Comparison of ENCODE assay signal across 23 mouse cellular contexts in genomic region chr10:39562383-39562782, GRCm38 (mm10). TPM values are rescaled to one million over a fixed set of nuclear protein-coding genes. Genes with fewer than 3 reads are reported as not detected.
DNase-seq lines count a peak whose midpoint lies in the region; ATAC-seq and TF ChIP-seq lines count a peak whose summit lies in the region.
"Had no signal": no experiment of that assay in that cellular context is flagged by ENCODE, and none has a peak within 500 bp of the region (broad histone marks: within the 10 kb centered on the region; RNA-seq: fewer than 3 reads in every experiment).

No protein-coding gene starts in this region.

- ATAC-seq in forebrain, postnatal 0 days = 0 out of 2 replicates have a peak, but pooled peaks have one; percentile 6
- no peak for ATAC-seq in forebrain, embryonic 11.5 days (replicated peaks; ENCODE audit: low FRiP score)
- 0 out of 2 replicates have a peak, but pooled peaks have one; percentile 15 for ATAC-seq in kidney, embryonic 16.5 days (ENCODE audit: low FRiP score, low TSS enrichment)
- 0 out of 2 replicates have a peak, but pooled peaks have one; percentile 22 for ATAC-seq in common myeloid progenitor, adult 5-6 weeks (replicated peaks; ENCODE audit: low read depth, poor library complexity, severe bottlenecking)
- ATAC-seq in intestine, embryonic 15.5 days = no peak
- ATAC-seq: forebrain, embryonic 15.5 days had no signal

- H3K27ac ChIP-seq in forebrain, postnatal 0 days (ENCODE audit: low read depth, low read length) = no peak overlapping the region
- H3K27ac ChIP-seq in forebrain, embryonic 11.5 days (ENCODE audit: low read depth, low read length) = no peak overlapping the region
- 0 out of 2 replicates have a peak overlapping the region, but pooled peaks have one; percentile 21 for H3K27ac ChIP-seq in kidney, embryonic 16.5 days (ENCODE audit: low read length)
- H3K27ac ChIP-seq in kidney, adult 2 months (ENCODE audit: insufficient read depth, low read depth, low read length) = no peak overlapping the region
- peak overlapping the region; percentile 29 for H3K27ac ChIP-seq in intestine, embryonic 15.5 days
- H3K27ac ChIP-seq: embryonic facial prominence, embryonic 15.5 days; forebrain, embryonic 15.5 days; left cerebral cortex, adult 2 months had no signal

- H3K4me2 ChIP-seq in forebrain, postnatal 0 days (ENCODE audit: low read depth) = no peak overlapping the region
- H3K4me2 ChIP-seq in forebrain, embryonic 11.5 days (ENCODE audit: low read depth, low read length, severe bottlenecking) = no peak overlapping the region
- no peak overlapping the region for H3K4me2 ChIP-seq in kidney, embryonic 16.5 days (replicated peaks; ENCODE audit: low read depth, low read length)
- H3K4me2 ChIP-seq in intestine, embryonic 15.5 days (replicated peaks) = no peak overlapping the region
- H3K4me2 ChIP-seq: embryonic facial prominence, embryonic 15.5 days; forebrain, embryonic 15.5 days; heart, embryonic 11.5 days; hindbrain, embryonic 15.5 days; liver, embryonic 11.5 days had no signal

- H3K27me3 ChIP-seq in forebrain, postnatal 0 days (ENCODE audit: insufficient read depth, low read length) = no peaks in the 10 kb centered on the region
- H3K27me3 ChIP-seq in forebrain, embryonic 11.5 days (ENCODE audit: control insufficient read depth, insufficient read depth, low read length) = no peaks in the 10 kb centered on the region
- H3K27me3 ChIP-seq in kidney, embryonic 16.5 days (ENCODE audit: insufficient read depth, low read length) = no peaks in the 10 kb centered on the region
- H3K27me3 ChIP-seq in kidney, adult 2 months (replicated peaks; ENCODE audit: control insufficient read depth, insufficient read depth, low read length) = no peaks in the 10 kb centered on the region
- H3K27me3 ChIP-seq in intestine, embryonic 15.5 days (replicated peaks) = no peaks in the 10 kb centered on the region
- H3K27me3 ChIP-seq: embryonic facial prominence, embryonic 15.5 days; forebrain, embryonic 15.5 days; hindbrain, embryonic 15.5 days had no signal

- no peak overlapping the region for H3K4me3 ChIP-seq in forebrain, postnatal 0 days (ENCODE audit: low read depth, low read length)
- H3K4me3 ChIP-seq in forebrain, embryonic 11.5 days (ENCODE audit: low read depth, low read length) = no peak overlapping the region
- no peak overlapping the region for H3K4me3 ChIP-seq in kidney, embryonic 16.5 days (ENCODE audit: low read length)
- no peak overlapping the region for H3K4me3 ChIP-seq in kidney, adult 2 months (ENCODE audit: insufficient read depth, low read depth, low read length)
- H3K4me3 ChIP-seq in intestine, embryonic 15.5 days (replicated peaks) = no peak overlapping the region
- H3K4me3 ChIP-seq: embryonic facial prominence, embryonic 15.5 days; forebrain, embryonic 15.5 days; hindbrain, embryonic 15.5 days; left cerebral cortex, adult 2 months; midbrain, embryonic 10.5 days had no signal

- no peak for TF ChIP-seq POLR2A in kidney, adult 2 months (IDR thresholded peaks at IDR 0.05; ENCODE audit: low read depth, low read length)

- TF ChIP-seq CTCF in forebrain, postnatal 0 days (IDR thresholded peaks at IDR 0.05; ENCODE audit: low read depth) = no peak
- TF ChIP-seq CTCF in kidney, adult 2 months (conservative IDR thresholded peaks at IDR 0.05; ENCODE audit: insufficient read depth, insufficient read length, low read depth, low read length) = no peak

- H3K9ac ChIP-seq in forebrain, postnatal 0 days = no peak overlapping the region
- no peak overlapping the region for H3K9ac ChIP-seq in forebrain, embryonic 11.5 days (ENCODE audit: low read length)
- H3K9ac ChIP-seq in kidney, embryonic 16.5 days (replicated peaks; ENCODE audit: low read length) = no peak overlapping the region
- H3K9ac ChIP-seq in intestine, embryonic 15.5 days = no peak overlapping the region
- H3K9ac ChIP-seq: embryonic facial prominence, embryonic 15.5 days; forebrain, embryonic 15.5 days; hindbrain, embryonic 15.5 days had no signal

- 68% methylated on average over 2 of the region's 2 CpGs for WGBS in forebrain, postnatal 0 days
- WGBS in forebrain, embryonic 11.5 days = 88% methylated on average over 2 of the region's 2 CpGs
- 77% methylated on average over 2 of the region's 2 CpGs for whole genome bisulfite sequencing in kidney, embryonic 16.5 days
- 78% methylated on average over 2 of the region's 2 CpGs for WGBS in kidney, adult 2 months
- 75% methylated on average over 2 of the region's 2 CpGs for WGBS in intestine, embryonic 15.5 days

- H3K4me1 ChIP-seq in forebrain, postnatal 0 days (ENCODE audit: insufficient read depth) = no peaks in the 10 kb centered on the region
- H3K4me1 ChIP-seq in forebrain, embryonic 11.5 days (replicated peaks; ENCODE audit: control insufficient read depth, insufficient read depth, low read length) = peaks cover 10% of the 10 kb centered on the region
- H3K4me1 ChIP-seq in kidney, embryonic 16.5 days (ENCODE audit: insufficient read depth, low read length) = peaks cover 64% of the 10 kb centered on the region
- peaks cover 4% of the 10 kb centered on the region; the same call in 1 of the 2 replicates for H3K4me1 ChIP-seq in kidney, adult 2 months (ENCODE audit: control insufficient read depth, insufficient read depth, low read length)
- H3K4me1 ChIP-seq in intestine, embryonic 15.5 days (replicated peaks) = peaks cover 22% of the 10 kb centered on the region

- H3K36me3 ChIP-seq in forebrain, postnatal 0 days (ENCODE audit: insufficient read depth) = peaks cover 26% of the 10 kb centered on the region
- no peaks in the 10 kb centered on the region for H3K36me3 ChIP-seq in forebrain, embryonic 11.5 days (ENCODE audit: control insufficient read depth, insufficient read depth, low read length)
- no peaks in the 10 kb centered on the region for H3K36me3 ChIP-seq in kidney, embryonic 16.5 days (ENCODE audit: insufficient read depth, low read length)
- H3K36me3 ChIP-seq in kidney, adult 2 months (ENCODE audit: control insufficient read depth, insufficient read depth, low read length) = no peaks in the 10 kb centered on the region
- H3K36me3 ChIP-seq in intestine, embryonic 15.5 days = no peaks in the 10 kb centered on the region
- H3K36me3 ChIP-seq: embryonic facial prominence, embryonic 15.5 days had no signal

- no peaks in the 10 kb centered on the region for H3K9me3 ChIP-seq in forebrain, postnatal 0 days (ENCODE audit: low read length)
- no peaks in the 10 kb centered on the region for H3K9me3 ChIP-seq in forebrain, embryonic 11.5 days (ENCODE audit: control insufficient read depth, low read length)
- no peaks in the 10 kb centered on the region for H3K9me3 ChIP-seq in kidney, embryonic 16.5 days (ENCODE audit: low read length)
- no peaks in the 10 kb centered on the region for H3K9me3 ChIP-seq in intestine, embryonic 15.5 days
- H3K9me3 ChIP-seq: embryonic facial prominence, embryonic 15.5 days; forebrain, embryonic 15.5 days; hindbrain, embryonic 15.5 days; midbrain, embryonic 10.5 days had no signal

- DNase-seq in forebrain, postnatal 0 days = no peak
- DNase-seq in forebrain, embryonic 11.5 days (ENCODE audit: low spot score) = no peak
- no peak for DNase-seq in kidney, adult 2 months
- no peak for DNase-seq in urinary bladder, postnatal 14 days (ENCODE audit: low spot score)
- DNase-seq: adrenal gland, postnatal 25 days; cerebellum, adult 9-11 months; gastrocnemius, postnatal 14 days; heart, adult 11 months; kidney, adult 18-20 months; layer of hippocampus, adult 9-11 months; lung, adult 18-20 months; lung, postnatal 10 days; thymus, postnatal 14 days had no signal

RNA-seq across cellular contexts. Expression of gene Traf3ip2, which starts 50.4 kb away (rescaled TPM):
- total RNA-seq in forebrain, postnatal 0 days (2014; rRNA removed) = 0.24 and 0.77 TPM in 2 replicates
- 4.8 and 6.0 TPM in 2 replicates for polyA plus RNA-seq in forebrain, postnatal 0 days (2015; fragmentation: Nextera tagmentation; extraction: Ambion mirVana)
- polyA plus RNA-seq in forebrain, embryonic 11.5 days (2014; fragmentation: Nextera tagmentation; extraction: Ambion mirVana) = 3.8 and 5.4 TPM in 2 replicates
- polyA plus RNA-seq in kidney, embryonic 16.5 days (2015; fragmentation: Nextera tagmentation; extraction: Ambion mirVana) = 18.4 and 18.9 TPM in 2 replicates
- polyA plus RNA-seq in kidney, adult 2 months (2012; rRNA removed) = 10.4 and 12.8 TPM in 2 replicates
- 3.8 and 4.0 TPM in 2 replicates for total RNA-seq in common myeloid progenitor, adult 5-6 weeks (2017)
- 25.8 and 29.4 TPM in 2 replicates for polyA plus RNA-seq in intestine, embryonic 15.5 days (2015; fragmentation: Nextera tagmentation; extraction: Ambion mirVana)

Comparison
In these comparisons a context has a peak if more than half of its experiments do, and no peak if none do; other contexts are left out.
1. ATAC-seq: peak in forebrain, postnatal 0 days (single experiment), kidney, embryonic 16.5 days (single experiment) and common myeloid progenitor, adult 5-6 weeks (single experiment); none in forebrain, embryonic 11.5 days (single experiment) and intestine, embryonic 15.5 days (single experiment).
2. H3K27ac ChIP-seq: peak in kidney, embryonic 16.5 days (single experiment) and intestine, embryonic 15.5 days (single experiment); none in forebrain, postnatal 0 days (single experiment), forebrain, embryonic 11.5 days (single experiment) and kidney, adult 2 months (single experiment).